Mouse (Mus musculus) brain, embryonic 14.5 days (tissue): ENCODE data around the gene Nt5c2. TPM values are rescaled to one million over a fixed set of nuclear protein-coding genes. Genes with fewer than 3 reads are reported as not detected.

Source experiments
- DNase-seq: peaks from one replicate; pipeline ENCODE4 v3.0.0-alpha.2; 2011; ENCODE audit warnings: low read depth
- CTCF ChIP-seq: fragments of 200-500 bp; IDR thresholded peaks from 2 replicates; pipeline ENCODE4 v1.5.1; 2012; ENCODE audit warnings: inconsistent platforms, mild to moderate bottlenecking, moderate library complexity, borderline replicate concordance; ENCODE audit not compliant: insufficient read depth, insufficient read length; ENCODE audit errors: extremely low read depth
- POLR2A ChIP-seq: fragments of 200-500 bp; IDR thresholded peaks from 2 replicates; pipeline ENCODE4 v1.6.1; 2012; ENCODE audit warnings: mild to moderate bottlenecking, inconsistent platforms, borderline replicate concordance; ENCODE audit not compliant: poor library complexity, insufficient read depth, insufficient read length, severe bottlenecking; ENCODE audit errors: extremely low read depth
- polyA plus RNA-seq: library from polyadenylated mRNA; depleted of rRNA; stranded (reverse); fragments of >200 nt; gene quantifications from 2 replicates; pipeline ENCODE4 v1.2.3, GENCODE M21; 2012

The Nt5c2 gene
- polyA plus RNA-seq, 1 experiment, result 49.2 TPM

- DNase-seq, result no peak
- TF ChIP-seq POLR2A, result no peak
- no peak for TF ChIP-seq CTCF
Observed at GRCm38 (mm10) chr19:46976743-46977142, 38.2 kb downstream of the Nt5c2 start.

GRCm38 (mm10) chr19:46975997-46976396 lies 39.0 kb downstream of the Nt5c2 start:
- TF ChIP-seq CTCF (no peak), POLR2A (no peak)
- no peak for DNase-seq

GRCm38 (mm10) chr19:46975565-46975964 lies 39.4 kb downstream of the Nt5c2 start:
- DNase-seq, result no peak
- TF ChIP-seq POLR2A (no peak), CTCF (no peak)

- TF ChIP-seq POLR2A, result no peak
- no peak for TF ChIP-seq CTCF
- peak; percentile 26 for DNase-seq
Observed at GRCm38 (mm10) chr19:46972159-46972558, 42.8 kb downstream of the Nt5c2 start.

GRCm38 (mm10) chr19:46971712-46972111 lies 43.2 kb downstream of the Nt5c2 start:
- peak; percentile 45 for DNase-seq
- TF ChIP-seq CTCF, result no peak
- no peak for TF ChIP-seq POLR2A

GRCm38 (mm10) chr19:46971051-46971689 lies 43.8 kb downstream of the Nt5c2 start:
- DNase-seq, result peak; percentile 89
- no peak for TF ChIP-seq POLR2A
- TF ChIP-seq CTCF, result no peak

GRCm38 (mm10) chr19:46970121-46970729 lies 44.7 kb downstream of the Nt5c2 start:
- TF ChIP-seq CTCF (no peak), POLR2A (no peak)
- no peak for DNase-seq

- DNase-seq, result no peak
- TF ChIP-seq CTCF (no peak), POLR2A (no peak)
Observed at GRCm38 (mm10) chr19:46969286-46969985, 45.5 kb downstream of the Nt5c2 start.

GRCm38 (mm10) chr19:46968833-46969232 lies 46.1 kb downstream of the Nt5c2 start:
- no peak for TF ChIP-seq CTCF
- no peak for TF ChIP-seq POLR2A
- no peak for DNase-seq

- no peak for DNase-seq
- no peak for TF ChIP-seq POLR2A
Observed at GRCm38 (mm10) chr19:46967861-46968260, 47.1 kb downstream of the Nt5c2 start.

GRCm38 (mm10) chr19:46966330-46966729 lies 48.6 kb downstream of the Nt5c2 start:
- no peak for DNase-seq
- TF ChIP-seq POLR2A, result no peak
- no peak for TF ChIP-seq CTCF
